15 mouse cellular contexts compared by ENCODE assay signal in the genomic region with DNA sequence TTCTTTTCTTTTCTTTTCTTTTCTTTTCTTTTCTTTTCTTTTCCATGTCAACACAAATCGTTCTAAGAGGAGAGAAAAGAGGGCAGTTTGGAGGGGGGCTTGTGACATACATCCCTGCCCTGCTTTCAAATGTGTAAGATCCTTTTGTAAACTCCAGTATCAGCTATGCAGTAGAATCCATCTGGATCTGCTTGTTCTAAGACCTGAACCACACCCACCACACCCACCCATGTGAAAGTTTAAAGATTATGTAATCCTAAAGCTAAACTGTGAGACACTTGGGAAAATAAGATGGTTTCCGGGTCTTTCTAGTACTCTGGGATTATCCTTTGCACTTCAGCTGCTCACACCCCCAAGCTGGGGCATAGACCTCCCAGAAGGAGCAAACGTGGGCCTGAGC.
"Had no signal": no experiment of that assay in that cellular context is flagged by ENCODE, and none has a peak within 500 bp of the region (broad histone marks: within the 10 kb centered on the region; RNA-seq: fewer than 3 reads in every experiment).

No protein-coding gene starts in this region.

- H3K27ac ChIP-seq: limb, embryonic 12.5 days; lung, embryonic 15.5 days; neural tube, embryonic 13.5 days had no signal

- H3K27me3 ChIP-seq: lung, embryonic 15.5 days had no signal

- H3K36me3 ChIP-seq: limb, embryonic 12.5 days; lung, embryonic 15.5 days; neural tube, embryonic 13.5 days had no signal

- DNase-seq: kidney, adult 11 months; kidney, adult 9 months; kidney, postnatal 10 days; kidney, postnatal 4 days; lung, postnatal 14 days; midbrain, embryonic 14.5 days; right cerebral cortex, adult 18-20 months; right cerebral cortex, postnatal 4 days; spleen, adult 18-20 months; thymus, adult 2 months; thymus, postnatal 25 days had no signal

- H3K4me1 ChIP-seq: limb, embryonic 12.5 days had no signal

- H3K9me3 ChIP-seq: limb, embryonic 12.5 days; lung, embryonic 15.5 days; megakaryocyte, embryonic 14.5 days; neural tube, embryonic 13.5 days had no signal
